Mouse (Mus musculus) cortical plate, adult 2 months (tissue): ENCODE data around the gene Ptpn22.

Experiments used
- CTCF ChIP-seq: fragments of 200-500 bp; IDR thresholded peaks from 2 replicates; pipeline ENCODE4 v1.5.1; 2011; ENCODE audit warnings: mild to moderate bottlenecking, control low read depth, low read length; ENCODE audit not compliant: insufficient read depth; ENCODE audit errors: extremely low read depth
- POLR2A ChIP-seq: fragments of 200-500 bp; IDR thresholded peaks from 2 replicates; pipeline ENCODE4 v1.6.1; 2011; ENCODE audit warnings: mild to moderate bottlenecking, low read length, control low read depth; ENCODE audit not compliant: insufficient read depth; ENCODE audit errors: extremely low read depth

GRCm38 (mm10) chr3:103835272-103835950, 24.2 kb upstream of the Ptpn22 start:
- TF ChIP-seq CTCF (no peak), POLR2A (no peak)
